Mouse (Mus musculus) cerebellum, adult 11-12 months (tissue): ENCODE results near the gene Runx1.
A peak's percentile ranks its signal among the peaks of the same experiment; 100 is the strongest.

Experiments
- DNase-seq: peaks from one replicate; pipeline ENCODE4 v3.0.0; 2022

Runx1 gene

DNA sequence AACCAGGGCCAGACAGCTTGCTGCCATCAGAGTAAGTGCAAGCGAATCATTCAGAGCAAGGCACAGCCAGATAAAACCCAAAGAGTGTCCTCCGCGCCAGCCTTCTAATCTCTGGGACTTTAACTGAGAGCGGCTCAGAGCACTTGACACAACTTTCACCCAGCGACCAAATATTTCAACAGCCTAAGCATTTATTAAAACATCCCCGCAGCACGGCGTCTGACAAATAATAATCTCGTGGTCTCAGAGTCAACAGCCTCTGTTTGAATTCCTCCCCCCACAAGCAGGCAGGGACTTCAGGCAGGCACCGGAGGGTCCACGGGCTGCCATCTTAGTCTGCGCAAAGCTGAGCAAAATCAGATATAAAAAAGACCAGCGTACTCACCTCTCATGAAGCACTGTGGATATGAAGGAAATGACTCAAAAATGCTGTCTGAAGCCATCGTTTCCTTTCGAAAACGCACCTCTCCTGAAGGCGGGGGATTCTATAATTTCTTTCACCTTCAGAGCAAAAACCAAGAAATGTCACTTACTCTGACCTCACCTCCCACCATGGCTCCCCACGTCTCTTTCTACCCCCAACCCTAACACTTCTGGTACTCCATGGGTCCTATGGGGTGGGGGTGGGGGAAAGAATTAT lies 625 bp downstream of the Runx1 start:
- no peak for DNase-seq

DNA sequence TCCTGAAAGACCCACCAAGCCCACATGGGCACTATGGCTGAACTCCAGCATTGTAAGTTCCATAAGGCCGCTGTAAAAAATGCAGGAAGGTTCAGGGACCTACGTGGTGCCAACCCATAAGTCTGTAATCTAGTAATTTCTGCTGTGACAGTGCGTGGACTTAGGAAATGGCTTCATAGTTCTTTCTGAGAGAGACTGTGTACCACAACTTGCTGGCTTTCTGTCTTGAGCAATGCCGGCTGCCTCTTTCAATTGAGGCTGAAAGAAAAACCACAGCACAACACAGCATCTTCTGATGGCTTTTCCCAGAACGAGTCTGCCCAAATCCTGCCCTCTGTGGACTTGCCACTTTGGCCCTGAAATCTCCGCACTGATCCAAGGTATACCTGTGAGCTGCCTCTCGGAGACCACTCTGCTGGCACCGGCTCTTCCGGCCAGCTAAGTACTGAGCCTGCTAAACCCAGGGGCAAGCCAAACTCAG lies 1.2 kb downstream of the Runx1 start:
- DNase-seq, result no peak

GRCm38 (mm10) chr16:92824003-92824722 lies 1.8 kb downstream of the Runx1 start:
- DNase-seq, result no peak

GRCm38 (mm10) chr16:92823381-92823862 lies 2.5 kb downstream of the Runx1 start:
- peak; percentile 13 for DNase-seq

DNA sequence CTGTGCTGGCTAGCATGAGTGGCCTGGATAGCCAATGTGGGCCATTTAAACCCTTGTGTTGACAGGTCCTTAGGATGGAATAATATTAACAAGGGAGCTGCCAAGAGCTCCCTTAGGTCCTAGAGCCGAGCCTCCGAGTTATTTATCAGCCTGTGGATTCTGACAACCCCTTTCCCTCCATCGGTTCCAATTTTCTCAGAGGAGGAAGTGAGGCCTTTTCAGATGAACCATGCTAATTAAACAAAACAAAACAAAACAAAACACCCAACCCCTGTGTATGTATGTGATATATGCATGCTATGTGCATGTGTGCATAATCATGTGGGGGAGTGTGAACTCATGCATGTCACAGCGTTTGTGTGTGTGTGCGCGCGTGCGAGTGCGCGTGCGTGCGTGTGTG lies 3.3 kb downstream of the Runx1 start:
- DNase-seq, result no peak

DNA sequence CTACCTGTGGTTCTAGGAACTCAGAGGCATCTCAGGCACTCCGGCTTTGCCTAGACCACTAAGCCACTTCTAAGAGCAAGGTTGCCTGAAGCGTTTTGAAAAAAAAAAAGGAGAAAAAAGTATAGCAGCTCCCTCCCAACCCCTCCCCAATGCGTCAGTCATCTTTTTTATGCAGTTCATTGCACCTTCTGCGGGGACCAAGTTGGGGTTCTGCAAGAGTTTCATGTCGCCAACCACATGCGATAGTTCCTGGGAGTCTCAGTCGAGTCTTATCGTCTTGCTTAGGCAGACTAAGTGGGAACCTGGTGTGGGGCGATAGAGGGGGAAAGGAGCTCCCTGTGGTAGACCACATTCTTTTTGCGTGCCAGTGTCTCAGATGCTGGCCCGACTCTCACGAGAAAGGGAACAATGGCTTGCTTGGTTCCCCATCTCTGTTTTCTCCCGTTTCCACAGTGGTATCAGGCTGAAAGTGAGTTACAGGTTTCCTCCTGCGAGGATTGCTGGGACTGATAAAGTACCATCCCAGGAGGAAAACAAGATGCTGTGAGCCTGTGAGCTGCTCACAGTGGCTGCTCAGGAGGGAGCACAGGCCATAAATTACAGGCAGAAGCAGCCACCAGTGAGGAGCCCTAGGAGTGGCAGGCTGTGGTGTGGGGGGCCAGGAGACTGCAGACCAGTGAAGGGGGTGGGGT lies 3.9 kb downstream of the Runx1 start:
- no peak for DNase-seq

DNA sequence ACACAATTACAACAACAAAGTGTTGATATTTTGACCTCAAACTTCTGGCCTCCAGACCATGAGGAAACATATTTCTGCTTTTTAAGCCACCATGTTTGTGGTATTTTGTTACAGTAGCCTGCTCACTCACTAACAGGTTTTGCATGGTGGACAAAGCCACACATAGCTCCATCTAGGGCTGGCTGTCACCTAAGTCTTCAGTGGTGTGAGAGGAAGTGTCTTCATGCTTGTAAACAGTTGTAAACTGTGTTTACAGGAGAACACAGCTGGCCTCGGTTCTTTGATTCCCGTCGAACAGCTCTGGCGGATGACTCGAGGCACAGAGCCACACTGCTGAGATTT lies 4.4 kb downstream of the Runx1 start:
- no peak for DNase-seq

DNA sequence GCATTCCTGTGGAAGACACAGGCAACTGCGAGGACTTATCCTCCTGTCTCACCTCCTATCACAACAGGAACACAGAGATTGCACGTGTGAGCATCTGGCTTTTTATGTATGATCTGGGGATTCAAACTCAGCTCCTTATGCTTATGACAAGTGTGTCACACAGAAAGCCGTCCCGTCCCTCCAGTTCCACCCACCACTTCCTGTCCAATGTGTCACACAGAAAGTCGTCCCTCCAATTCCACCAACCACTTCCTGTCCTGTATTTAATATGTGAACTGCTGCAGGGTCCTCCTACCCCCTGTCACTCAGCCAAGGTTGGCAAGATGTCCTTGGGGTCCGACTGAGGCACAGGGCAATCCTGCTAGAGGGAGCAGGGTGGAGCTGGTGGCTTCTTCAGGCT lies 5.5 kb downstream of the Runx1 start:
- DNase-seq, result no peak

GRCm38 (mm10) chr16:92818480-92819269 lies 7.3 kb downstream of the Runx1 start:
- DNase-seq, result no peak

- DNase-seq, result no peak
Observed at GRCm38 (mm10) chr16:92816092-92816491, 9.9 kb downstream of the Runx1 start.

- no peak for DNase-seq
Observed at GRCm38 (mm10) chr16:92815195-92815527, 10.8 kb downstream of the Runx1 start.

GRCm38 (mm10) chr16:92814366-92815194 lies 11.4 kb downstream of the Runx1 start:
- no peak for DNase-seq

DNA sequence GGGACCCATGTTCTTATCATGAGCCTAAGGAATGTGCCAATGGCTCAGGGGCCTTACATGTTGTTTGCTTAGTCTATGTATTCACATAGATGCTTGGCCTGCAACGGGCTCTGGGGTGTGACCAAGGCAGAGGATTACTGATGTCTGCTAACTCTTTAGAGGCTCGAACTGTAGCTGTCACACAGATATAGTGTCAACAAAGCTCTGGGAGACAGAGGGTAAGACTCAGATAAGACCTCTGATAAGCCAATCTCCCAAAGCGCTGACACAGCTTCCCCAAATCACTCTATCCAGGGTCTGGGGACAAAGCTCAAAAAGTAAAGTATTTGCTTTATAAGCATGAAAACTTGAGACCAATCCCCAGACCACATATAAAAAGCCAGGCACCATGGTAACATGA lies 13.5 kb downstream of the Runx1 start:
- no peak for DNase-seq

DNA sequence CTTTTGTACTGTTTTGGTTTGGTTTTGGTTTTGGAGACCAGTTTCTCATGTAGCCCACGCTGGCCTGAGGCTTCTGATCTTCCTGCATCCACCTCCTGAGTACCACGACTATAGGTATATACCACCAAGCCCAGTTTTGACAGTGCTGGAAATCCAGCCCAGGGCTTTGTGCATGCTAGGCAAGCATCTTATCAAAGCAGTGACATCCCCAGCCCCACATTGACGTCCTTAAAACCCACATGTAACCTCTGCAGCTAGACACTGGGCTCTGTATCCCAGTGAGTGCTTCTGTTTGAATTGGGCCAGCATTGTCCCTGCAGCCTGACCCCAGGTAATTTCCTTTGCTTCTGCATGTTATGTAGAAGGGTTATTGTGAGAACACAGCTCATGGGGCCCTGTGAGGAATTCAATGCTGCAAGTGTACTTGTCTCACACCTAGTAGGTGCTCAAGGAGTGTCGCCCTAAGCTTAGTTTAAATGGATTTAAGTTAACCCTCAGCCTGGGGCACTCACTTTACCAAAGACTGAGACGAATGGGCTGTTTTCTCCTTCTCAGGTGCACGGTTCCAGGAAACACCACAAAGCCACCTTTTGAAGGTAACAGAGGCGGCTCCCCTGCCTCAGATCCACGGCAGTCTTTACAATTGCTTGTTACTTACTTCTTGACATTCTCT lies 15.2 kb downstream of the Runx1 start:
- DNase-seq, result no peak

DNA sequence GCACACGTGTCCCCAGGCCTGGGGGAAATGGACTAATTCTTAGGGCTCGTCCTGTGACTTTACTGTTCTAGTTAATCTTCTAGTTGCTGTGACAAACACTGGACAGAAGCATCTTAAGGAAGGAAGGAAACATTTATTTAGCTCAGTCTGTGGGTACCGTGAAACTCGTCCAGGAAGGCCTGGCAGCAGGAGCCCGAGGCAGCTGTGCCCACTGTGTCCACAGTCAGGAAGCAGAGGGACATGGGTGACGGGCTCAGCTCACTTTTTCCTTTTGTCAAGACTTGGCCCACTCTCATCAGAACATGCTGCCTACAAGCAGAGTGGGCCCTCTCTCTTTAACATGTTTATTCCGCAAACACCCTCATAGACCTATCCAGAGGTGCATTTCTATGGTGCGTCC lies 18.2 kb downstream of the Runx1 start:
- DNase-seq, result no peak

- no peak for DNase-seq
Observed at GRCm38 (mm10) chr16:92803076-92803580, 22.8 kb downstream of the Runx1 start.

GRCm38 (mm10) chr16:92801567-92801966 lies 24.4 kb downstream of the Runx1 start:
- DNase-seq, result no peak

- no peak for DNase-seq
Observed at GRCm38 (mm10) chr16:92800845-92801244, 25.1 kb downstream of the Runx1 start.

GRCm38 (mm10) chr16:92799940-92800339 lies 26.0 kb downstream of the Runx1 start:
- DNase-seq, result no peak

GRCm38 (mm10) chr16:92794197-92794596 lies 31.8 kb downstream of the Runx1 start:
- no peak for DNase-seq

- no peak for DNase-seq
Observed at GRCm38 (mm10) chr16:92793741-92794140, 32.2 kb downstream of the Runx1 start.

GRCm38 (mm10) chr16:92792905-92793304 lies 33.0 kb downstream of the Runx1 start:
- DNase-seq, result no peak
